Mouse (Mus musculus): Measurements from ENCODE around the gene Dgkd.

The Dgkd gene

GRCm38 (mm10) chr1:87935095-87935494 lies 82.0 kb downstream of the Dgkd start:
- DNase-seq (ENCODE audit: low spot score in 2 of 2): peak in 1 of 2 experiments; percentile 59

- DNase-seq (ENCODE audit: low spot score in 2 of 2): no peak
Observed at GRCm38 (mm10) chr1:87935546-87935945, 82.5 kb downstream of the Dgkd start.

GRCm38 (mm10) chr1:87936075-87936474 lies 83.0 kb downstream of the Dgkd start:
- DNase-seq (ENCODE audit: low spot score in 2 of 2): peak in 1 of 2 experiments; percentile 67

- DNase-seq (ENCODE audit: low spot score in 2 of 2): no peak
Observed at GRCm38 (mm10) chr1:87936516-87936915, 83.4 kb downstream of the Dgkd start.

GRCm38 (mm10) chr1:87941765-87942164 lies 88.7 kb downstream of the Dgkd start:
- DNase-seq (ENCODE audit: low spot score in 2 of 2): no peak

GRCm38 (mm10) chr1:87947681-87948091 lies 94.6 kb downstream of the Dgkd start:
- no peak for DNase-seq (ENCODE audit: low spot score in 2 of 2)

- DNase-seq (ENCODE audit: low spot score in 2 of 2): no peak
Observed at GRCm38 (mm10) chr1:87951641-87952040, 98.6 kb downstream of the Dgkd start.

GRCm38 (mm10) chr1:87953073-87953472 lies 100.0 kb downstream of the Dgkd start:
- DNase-seq (ENCODE audit: low spot score in 2 of 2): no peak

GRCm38 (mm10) chr1:87958931-87959330 lies 105.8 kb downstream of the Dgkd start:
- no peak for DNase-seq (ENCODE audit: low spot score in 2 of 2)

GRCm38 (mm10) chr1:87959532-87959931 lies 106.4 kb downstream of the Dgkd start:
- no peak for DNase-seq (ENCODE audit: low spot score in 2 of 2)

GRCm38 (mm10) chr1:87959998-87960431 lies 106.9 kb downstream of the Dgkd start:
- no peak for DNase-seq (ENCODE audit: low spot score in 2 of 2)

- DNase-seq (ENCODE audit: low spot score in 2 of 2): no peak
Observed at GRCm38 (mm10) chr1:87960752-87961151, 107.7 kb downstream of the Dgkd start.

GRCm38 (mm10) chr1:87961459-87962167 lies 108.5 kb downstream of the Dgkd start:
- DNase-seq (ENCODE audit: low spot score in 2 of 2): no peak

GRCm38 (mm10) chr1:87970381-87970780 lies 117.3 kb downstream of the Dgkd start:
- DNase-seq (ENCODE audit: low spot score in 2 of 2): no peak

GRCm38 (mm10) chr1:87982291-87982690 lies 129.2 kb downstream of the Dgkd start:
- DNase-seq (ENCODE audit: low spot score in 2 of 2): peak in 1 of 2 experiments; percentile 11

- DNase-seq (ENCODE audit: low spot score in 2 of 2): no peak
Observed at GRCm38 (mm10) chr1:87992716-87993115, 139.6 kb downstream of the Dgkd start.
